Mouse (Mus musculus): Measurements from ENCODE around the gene St7l. TPM values are rescaled to one million over a fixed set of nuclear protein-coding genes. Genes with fewer than 3 reads are reported as not detected.
A peak's percentile ranks its signal among the peaks of the same experiment; 100 is the strongest.

Gene St7l
- polyA plus RNA-seq, 1 experiment from 2014 or later = 29.9 TPM

- Histone ChIP-seq H3K9me3 (ENCODE audit: control insufficient read depth, low read length) (no peaks in the 10 kb centered on the region), H3K4me2 (ENCODE audit: low read length) (no peak overlapping the region), H3K36me3 (ENCODE audit: control insufficient read depth, insufficient read depth, low read length) (no peaks in the 10 kb centered on the region), H3K27ac (ENCODE audit: low read depth, low read length) (no peak overlapping the region), H3K4me1 (ENCODE audit: control insufficient read depth, insufficient read depth, low read depth, low read length) (peaks cover 10% of the 10 kb centered on the region), H3K4me3 (ENCODE audit: low read length) (no peak overlapping the region), H3K27me3 (replicated peaks; ENCODE audit: control insufficient read depth, insufficient read depth, low read length) (peaks cover 23% of the 10 kb centered on the region), H3K9ac (ENCODE audit: low read depth, low read length) (no peak overlapping the region)
- WGBS = 74% methylated on average over 8 of the region's 8 CpGs
- no peak for ATAC-seq
These were observed 101.5 kb downstream of the St7l start for GRCm38 (mm10) chr3:104965070-104965855.

DNA sequence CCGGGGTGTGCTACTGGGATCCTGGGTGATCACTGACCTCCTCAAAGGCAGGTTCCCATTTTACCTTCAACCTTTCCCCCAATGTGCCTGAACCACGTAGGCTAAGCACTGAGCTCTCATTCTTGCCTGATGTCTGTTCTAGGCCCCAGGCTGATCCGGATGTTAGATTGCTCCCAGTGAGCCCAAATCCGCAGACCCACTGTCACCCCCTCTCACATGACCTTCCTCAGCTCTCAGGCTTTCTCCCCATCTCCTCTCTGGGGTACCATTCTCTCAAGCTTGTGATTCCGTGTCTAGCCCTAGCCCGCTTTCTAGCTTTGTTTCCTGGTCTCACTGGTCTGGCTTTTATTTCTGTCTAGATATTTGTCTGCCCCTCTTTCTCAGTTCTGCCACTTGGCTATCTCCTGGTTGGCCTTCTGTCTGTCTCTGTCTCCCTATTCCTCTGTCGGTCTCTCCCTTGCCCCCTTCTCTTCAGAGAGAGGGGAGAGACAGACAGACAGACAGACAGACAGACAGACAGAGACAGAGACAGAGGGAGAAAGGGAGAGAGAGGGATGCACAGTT lies 102.3 kb downstream of the St7l start:
- Histone ChIP-seq H3K4me1 (ENCODE audit: control insufficient read depth, insufficient read depth, low read depth, low read length) (peaks cover 10% of the 10 kb centered on the region), H3K4me2 (ENCODE audit: low read length) (no peak overlapping the region), H3K9me3 (ENCODE audit: control insufficient read depth, low read length) (no peaks in the 10 kb centered on the region), H3K27ac (ENCODE audit: low read depth, low read length) (no peak overlapping the region), H3K27me3 (replicated peaks; ENCODE audit: control insufficient read depth, insufficient read depth, low read length) (peaks cover 17% of the 10 kb centered on the region), H3K4me3 (ENCODE audit: low read length) (no peak overlapping the region), H3K9ac (ENCODE audit: low read depth, low read length) (no peak overlapping the region), H3K36me3 (ENCODE audit: control insufficient read depth, insufficient read depth, low read length) (no peaks in the 10 kb centered on the region)
- ATAC-seq = no peak
- WGBS = 81% methylated on average over 7 of the region's 7 CpGs

GRCm38 (mm10) chr3:104967548-104968300 lies 103.9 kb downstream of the St7l start:
- Histone ChIP-seq H3K27ac (ENCODE audit: low read depth, low read length) (0 out of 2 replicates have a peak overlapping the region, but pooled peaks have one; percentile 7), H3K9me3 (ENCODE audit: control insufficient read depth, low read length) (no peaks in the 10 kb centered on the region), H3K4me2 (ENCODE audit: low read length) (peak overlapping the region; percentile 75), H3K36me3 (ENCODE audit: control insufficient read depth, insufficient read depth, low read length) (no peaks in the 10 kb centered on the region), H3K4me1 (ENCODE audit: control insufficient read depth, insufficient read depth, low read depth, low read length) (no peaks in the 10 kb centered on the region), H3K9ac (ENCODE audit: low read depth, low read length) (peak overlapping the region; percentile 68), H3K27me3 (replicated peaks; ENCODE audit: control insufficient read depth, insufficient read depth, low read length) (peaks cover 8% of the 10 kb centered on the region), H3K4me3 (ENCODE audit: low read length) (peak overlapping the region; percentile 51)
- 1% methylated on average over 49 of the region's 49 CpGs for WGBS
- peak; percentile 78 for ATAC-seq

Other genes starting within 250 kb of the St7l start
- gene Slc16a1, start 225.3 kb upstream of the St7l start, polyA plus RNA-seq (2015; fragmentation: Nextera tagmentation; extraction: Ambion mirVana) = 12.6 and 12.7 TPM in 2 replicates
- gene Ppm1j, start 82.9 kb upstream of the St7l start, polyA plus RNA-seq (2015; fragmentation: Nextera tagmentation; extraction: Ambion mirVana) = 0.89 and 2.5 TPM in 2 replicates
- gene Fam19a3, start 82.2 kb upstream of the St7l start, polyA plus RNA-seq (2015; fragmentation: Nextera tagmentation; extraction: Ambion mirVana) = 0.05 and 0.10 TPM in 2 replicates
- gene Rhoc, start 75.6 kb upstream of the St7l start, polyA plus RNA-seq (2015; fragmentation: Nextera tagmentation; extraction: Ambion mirVana) = 65.1 and 67.0 TPM in 2 replicates
- gene Mov10, start 45.4 kb upstream of the St7l start, polyA plus RNA-seq (2015; fragmentation: Nextera tagmentation; extraction: Ambion mirVana) = 9.1 and 12.4 TPM in 2 replicates
- gene Capza1, start 500 bp downstream of the St7l start, polyA plus RNA-seq (2015; fragmentation: Nextera tagmentation; extraction: Ambion mirVana) = 141 and 155 TPM in 2 replicates
- 0.78 and 0.80 TPM in 2 replicates for gene Wnt2b, start 97.9 kb downstream of the St7l start, polyA plus RNA-seq (2015; fragmentation: Nextera tagmentation; extraction: Ambion mirVana)
- gene Cttnbp2nl, start 189.1 kb downstream of the St7l start, polyA plus RNA-seq (2015; fragmentation: Nextera tagmentation; extraction: Ambion mirVana) = 40.6 and 49.4 TPM in 2 replicates
- not detected in 2 replicates for gene 4930564D02Rik, start 202.8 kb downstream of the St7l start, polyA plus RNA-seq (2015; fragmentation: Nextera tagmentation; extraction: Ambion mirVana)